Mouse (Mus musculus) lung, embryonic 16.5 days (tissue): Measurements from ENCODE around the gene Rbpms2. TPM values are rescaled to one million over a fixed set of nuclear protein-coding genes. Genes with fewer than 3 reads are reported as not detected.

Experiments used
- ATAC-seq: fragments of 200-750 bp; cut with Nextera tagmentation; 2 replicates; pipeline ENCODE4 v1.8.0; 2017; ENCODE audit warnings: low read depth, mild to moderate bottlenecking, moderate library complexity
- H3K27ac ChIP-seq: fragments of 300-500 bp; sonication (generic); 2 replicates; pipeline ENCODE4 v1.5.1; 2014; ENCODE audit warnings: mild to moderate bottlenecking, control low read depth, low read length
- H3K27me3 ChIP-seq: fragments of 300-500 bp; sonication (generic); 2 replicates; pipeline ENCODE4 v1.6.1; 2014; ENCODE audit warnings: low read depth, low read length, mixed read lengths; ENCODE audit not compliant: control insufficient read depth, insufficient read depth
- H3K36me3 ChIP-seq: fragments of 300-500 bp; sonication (generic); 2 replicates; pipeline ENCODE4 v1.6.1; 2014; ENCODE audit warnings: low read length; ENCODE audit not compliant: control insufficient read depth, insufficient read depth
- H3K4me1 ChIP-seq: fragments of 300-500 bp; sonication (generic); replicated peaks from 2 replicates; pipeline ENCODE4 v1.6.1; 2014; ENCODE audit warnings: low read length, mixed read lengths; ENCODE audit not compliant: control insufficient read depth, insufficient read depth
- H3K4me2 ChIP-seq: fragments of 300-500 bp; sonication (generic); 2 replicates; pipeline ENCODE4 v1.6.1; 2014; ENCODE audit warnings: low read depth, low read length, control low read depth
- H3K4me3 ChIP-seq: fragments of 300-500 bp; sonication (generic); 2 replicates; pipeline ENCODE4 v1.5.1; 2014; ENCODE audit warnings: mild to moderate bottlenecking, low read length, control low read depth
- H3K9ac ChIP-seq: fragments of 300-500 bp; sonication (generic); 2 replicates; pipeline ENCODE4 v1.6.1; 2014; ENCODE audit warnings: low read length, control low read depth
- H3K9me3 ChIP-seq: fragments of 300-500 bp; sonication (generic); 2 replicates; pipeline ENCODE4 v1.6.1; 2016; ENCODE audit warnings: low read length; ENCODE audit not compliant: control insufficient read depth
- WGBS: fragments of 180-500 bp; shearing (Covaris S2); extraction: QIAGEN DNeasy Blood & Tissue Kit; methylation state at CpG from one replicate; pipeline ENCODE4 v1.1.7; 2014; 5-methylcytosine and 5-hydroxymethylcytosine counted together
- polyA plus RNA-seq: library from polyadenylated mRNA; unstranded; fragments of >200 nt; fragmentation: Nextera tagmentation; extraction: Ambion mirVana; gene quantifications from 2 replicates; pipeline ENCODE4 v1.2.1, GENCODE M21; 2015

Gene Rbpms2
- polyA plus RNA-seq, 1 experiment from 2014 or later, result 14.1 TPM

- H3K4me3 ChIP-seq, result no peak overlapping the region
Observed at GRCm38 (mm10) chr9:65695646-65696045, 66.2 kb downstream of the Rbpms2 start.

GRCm38 (mm10) chr9:65696337-65696736 is 66.9 kb downstream of the Rbpms2 start:
- Histone ChIP-seq H3K4me3 (no peak overlapping the region), H3K27me3 (no peaks in the 10 kb centered on the region), H3K4me2 (no peak overlapping the region), H3K27ac (peak overlapping the region; percentile 71), H3K4me1 (peaks cover 10% of the 10 kb centered on the region), H3K9ac (no peak overlapping the region), H3K9me3 (no peaks in the 10 kb centered on the region), H3K36me3 (peaks cover 28% of the 10 kb centered on the region)
- peak; percentile 30; the same call in 1 of the 2 replicates for ATAC-seq

More at GRCm38 (mm10) chr9:65695646-65696045, 66.2 kb downstream of the Rbpms2 start:
- Histone ChIP-seq H3K27me3 (no peaks in the 10 kb centered on the region), H3K9ac (no peak overlapping the region), H3K27ac (peak overlapping the region; percentile 71), H3K36me3 (peaks cover 28% of the 10 kb centered on the region), H3K4me1 (peaks cover 10% of the 10 kb centered on the region), H3K9me3 (no peaks in the 10 kb centered on the region), H3K4me2 (no peak overlapping the region)
- 54% methylated on average over 3 of the region's 3 CpGs for WGBS
- ATAC-seq, result peak; percentile 87

GRCm38 (mm10) chr9:65697356-65697755 is 67.9 kb downstream of the Rbpms2 start:
- H3K9me3 ChIP-seq, result no peaks in the 10 kb centered on the region
- peaks cover 32% of the 10 kb centered on the region for H3K36me3 ChIP-seq
- no peak overlapping the region for H3K27ac ChIP-seq
- H3K9ac ChIP-seq, result no peak overlapping the region
- H3K4me2 ChIP-seq, result no peak overlapping the region
- ATAC-seq, result no peak
- H3K4me1 ChIP-seq, result peaks cover 10% of the 10 kb centered on the region
- WGBS, result 82% methylated on average over 7 of the region's 7 CpGs
- no peaks in the 10 kb centered on the region for H3K27me3 ChIP-seq
- no peak overlapping the region for H3K4me3 ChIP-seq

- Histone ChIP-seq H3K27ac (no peak overlapping the region), H3K27me3 (no peaks in the 10 kb centered on the region), H3K36me3 (peaks cover 35% of the 10 kb centered on the region), H3K4me1 (peaks cover 10% of the 10 kb centered on the region), H3K9ac (no peak overlapping the region), H3K9me3 (no peaks in the 10 kb centered on the region), H3K4me3 (no peak overlapping the region), H3K4me2 (no peak overlapping the region)
- ATAC-seq, result no peak
Observed at GRCm38 (mm10) chr9:65697992-65698391, 68.5 kb downstream of the Rbpms2 start.

GRCm38 (mm10) chr9:65700504-65700903 is 71.1 kb downstream of the Rbpms2 start:
- H3K9me3 ChIP-seq, result no peaks in the 10 kb centered on the region
- no peak overlapping the region for H3K4me3 ChIP-seq
- 82% methylated on average over 6 of the region's 6 CpGs for WGBS
- no peaks in the 10 kb centered on the region for H3K27me3 ChIP-seq
- H3K36me3 ChIP-seq, result peaks cover 28% of the 10 kb centered on the region
- H3K27ac ChIP-seq, result no peak overlapping the region
- ATAC-seq, result no peak
- no peak overlapping the region for H3K4me2 ChIP-seq
- H3K4me1 ChIP-seq, result peaks cover 8% of the 10 kb centered on the region
- no peak overlapping the region for H3K9ac ChIP-seq

- Histone ChIP-seq H3K27ac (no peak overlapping the region), H3K27me3 (no peaks in the 10 kb centered on the region), H3K9me3 (no peaks in the 10 kb centered on the region), H3K4me2 (no peak overlapping the region), H3K4me3 (no peak overlapping the region), H3K9ac (no peak overlapping the region), H3K36me3 (peaks cover 23% of the 10 kb centered on the region), H3K4me1 (no peaks in the 10 kb centered on the region)
- no peak for ATAC-seq
- 89% methylated on average over 9 of the region's 9 CpGs for WGBS
Observed at GRCm38 (mm10) chr9:65702286-65702685, 72.8 kb downstream of the Rbpms2 start.

GRCm38 (mm10) chr9:65703241-65703640 is 73.8 kb downstream of the Rbpms2 start:
- no peak for ATAC-seq
- H3K36me3 ChIP-seq, result peaks cover 22% of the 10 kb centered on the region

GRCm38 (mm10) chr9:65703926-65704595 is 74.6 kb downstream of the Rbpms2 start:
- H3K4me1 ChIP-seq, result no peaks in the 10 kb centered on the region
- no peak for ATAC-seq
- no peak overlapping the region for H3K4me2 ChIP-seq
- WGBS, result 89% methylated on average over 24 of the region's 24 CpGs
- H3K27ac ChIP-seq, result no peak overlapping the region
- peaks cover 22% of the 10 kb centered on the region for H3K36me3 ChIP-seq
- H3K27me3 ChIP-seq, result no peaks in the 10 kb centered on the region
- H3K9ac ChIP-seq, result no peak overlapping the region
- no peak overlapping the region for H3K4me3 ChIP-seq
- no peaks in the 10 kb centered on the region for H3K9me3 ChIP-seq

More at GRCm38 (mm10) chr9:65703241-65703640, 73.8 kb downstream of the Rbpms2 start:
- WGBS, result 69% methylated on average over 7 of the region's 7 CpGs
- Histone ChIP-seq H3K27me3 (no peaks in the 10 kb centered on the region), H3K9me3 (no peaks in the 10 kb centered on the region), H3K27ac (no peak overlapping the region), H3K4me2 (no peak overlapping the region), H3K9ac (no peak overlapping the region), H3K4me3 (no peak overlapping the region), H3K4me1 (no peaks in the 10 kb centered on the region)
